Mouse (Mus musculus) neural tube, embryonic 15.5 days (tissue): ENCODE results near the gene Ppp1r1b. TPM values are rescaled to one million over a fixed set of nuclear protein-coding genes. Genes with fewer than 3 reads are reported as not detected.

Experiments
- ATAC-seq: fragments of 200-750 bp; cut with Nextera tagmentation; 2 replicates; pipeline ENCODE4 v1.8.0; 2017; ENCODE audit warnings: mild to moderate bottlenecking, moderate TSS enrichment, moderate library complexity; ENCODE audit not compliant: low FRiP score
- H3K27ac ChIP-seq: fragments of 300-500 bp; sonication (generic); replicated peaks from 2 replicates; pipeline ENCODE4 v1.5.1; 2015; ENCODE audit warnings: mild to moderate bottlenecking, inconsistent platforms
- H3K27me3 ChIP-seq: fragments of 300-500 bp; sonication (generic); replicated peaks from 2 replicates; pipeline ENCODE4 v1.6.1; 2015; ENCODE audit warnings: inconsistent platforms
- H3K36me3 ChIP-seq: fragments of 300-500 bp; sonication (generic); 2 replicates; pipeline ENCODE4 v1.6.1; 2015; ENCODE audit warnings: inconsistent platforms
- H3K4me1 ChIP-seq: fragments of 300-500 bp; sonication (generic); 2 replicates; pipeline ENCODE4 v1.6.1; 2015; ENCODE audit warnings: inconsistent platforms
- H3K4me2 ChIP-seq: fragments of 300-500 bp; sonication (generic); 2 replicates; pipeline ENCODE4 v1.6.1; 2015; ENCODE audit warnings: inconsistent platforms, mild to moderate bottlenecking, moderate library complexity
- H3K4me3 ChIP-seq: fragments of 300-500 bp; sonication (generic); replicated peaks from 2 replicates; pipeline ENCODE4 v1.5.1; 2015; ENCODE audit warnings: mild to moderate bottlenecking, inconsistent platforms
- H3K9ac ChIP-seq: fragments of 300-500 bp; sonication (generic); replicated peaks from 2 replicates; pipeline ENCODE4 v1.6.1; 2015; ENCODE audit warnings: mild to moderate bottlenecking, inconsistent platforms
- H3K9me3 ChIP-seq: fragments of 300-500 bp; sonication (generic); replicated peaks from 2 replicates; pipeline ENCODE4 v1.6.1; 2016; ENCODE audit warnings: inconsistent platforms
- WGBS: fragments of 180-500 bp; shearing (Covaris S2); methylation state at CpG from one replicate; pipeline ENCODE4 v1.1.7; 2015; ENCODE audit warnings: mixed read lengths; 5-methylcytosine and 5-hydroxymethylcytosine counted together
- polyA plus RNA-seq: library from polyadenylated mRNA; unstranded; fragments of >200 nt; fragmentation: Nextera tagmentation; extraction: Ambion mirVana; gene quantifications from 2 replicates; pipeline ENCODE4 v1.2.1, GENCODE M21; 2015

Gene Ppp1r1b
- polyA plus RNA-seq, 1 experiment from 2014 or later: 2.5 TPM

DNA sequence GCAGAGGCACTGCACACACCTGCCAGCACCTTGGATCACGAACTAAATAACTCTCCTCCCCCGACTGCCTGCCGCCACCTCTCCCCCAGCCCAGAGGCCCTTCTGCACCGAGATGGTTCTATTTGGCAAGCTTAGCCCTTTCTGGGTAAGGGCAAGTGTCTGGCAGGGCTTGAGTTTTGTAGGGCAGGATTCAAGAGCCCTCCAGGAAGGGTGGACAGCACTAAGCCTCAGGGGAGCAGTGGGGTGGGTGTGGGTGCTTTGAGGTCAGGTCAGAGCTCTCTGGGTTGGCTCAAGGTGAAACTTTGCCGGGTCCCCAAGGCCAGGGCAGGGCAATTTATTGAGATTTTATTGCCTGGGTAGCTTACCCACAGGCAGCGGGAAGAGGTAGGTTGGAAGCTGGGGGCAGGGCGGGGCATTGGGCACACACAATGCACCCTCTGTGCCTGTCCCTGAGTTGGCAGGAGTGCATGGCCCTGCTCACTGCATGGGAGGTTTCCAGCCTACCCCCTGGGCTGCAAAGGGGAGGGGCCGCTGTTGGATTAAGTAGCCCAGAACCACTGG, 5.5 kb downstream of the Ppp1r1b start:
- Histone ChIP-seq H3K27ac (no peak overlapping the region), H3K36me3 (no peaks in the 10 kb centered on the region), H3K4me1 (peaks cover 24% of the 10 kb centered on the region), H3K27me3 (peaks cover 59% of the 10 kb centered on the region), H3K9ac (no peak overlapping the region), H3K4me3 (no peak overlapping the region), H3K9me3 (no peaks in the 10 kb centered on the region), H3K4me2 (no peak overlapping the region)
- ATAC-seq: no peak
- WGBS: 24% methylated on average over 8 of the region's 8 CpGs

DNA sequence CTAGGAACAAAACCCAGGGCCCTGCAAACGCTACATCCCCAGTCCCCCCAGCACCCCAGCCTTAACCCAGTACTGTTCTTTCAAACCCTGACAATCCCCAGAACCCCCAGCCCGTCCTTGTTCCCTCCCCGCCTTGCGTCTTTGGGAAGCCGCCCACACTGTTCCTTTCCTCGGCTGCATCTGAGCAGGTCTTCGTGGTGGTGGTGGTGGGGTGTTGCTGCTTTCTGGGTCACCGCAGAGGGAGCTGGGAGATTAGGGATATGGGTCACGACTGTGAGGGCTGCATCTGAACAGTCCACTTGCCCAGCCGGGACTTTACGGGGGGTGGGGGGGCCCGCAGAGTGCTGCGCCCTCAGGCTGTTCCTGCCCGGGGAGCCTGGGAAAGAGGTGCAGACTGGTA, 6.2 kb downstream of the Ppp1r1b start:
- H3K9me3 ChIP-seq: no peaks in the 10 kb centered on the region
- H3K9ac ChIP-seq: no peak overlapping the region
- whole genome bisulfite sequencing: 71% methylated on average over 14 of the region's 14 CpGs
- no peak overlapping the region for H3K4me2 ChIP-seq
- ATAC-seq: no peak
- no peak overlapping the region for H3K27ac ChIP-seq
- no peak overlapping the region for H3K4me3 ChIP-seq
- peaks cover 52% of the 10 kb centered on the region for H3K27me3 ChIP-seq
- no peaks in the 10 kb centered on the region for H3K36me3 ChIP-seq
- peaks cover 27% of the 10 kb centered on the region for H3K4me1 ChIP-seq

DNA sequence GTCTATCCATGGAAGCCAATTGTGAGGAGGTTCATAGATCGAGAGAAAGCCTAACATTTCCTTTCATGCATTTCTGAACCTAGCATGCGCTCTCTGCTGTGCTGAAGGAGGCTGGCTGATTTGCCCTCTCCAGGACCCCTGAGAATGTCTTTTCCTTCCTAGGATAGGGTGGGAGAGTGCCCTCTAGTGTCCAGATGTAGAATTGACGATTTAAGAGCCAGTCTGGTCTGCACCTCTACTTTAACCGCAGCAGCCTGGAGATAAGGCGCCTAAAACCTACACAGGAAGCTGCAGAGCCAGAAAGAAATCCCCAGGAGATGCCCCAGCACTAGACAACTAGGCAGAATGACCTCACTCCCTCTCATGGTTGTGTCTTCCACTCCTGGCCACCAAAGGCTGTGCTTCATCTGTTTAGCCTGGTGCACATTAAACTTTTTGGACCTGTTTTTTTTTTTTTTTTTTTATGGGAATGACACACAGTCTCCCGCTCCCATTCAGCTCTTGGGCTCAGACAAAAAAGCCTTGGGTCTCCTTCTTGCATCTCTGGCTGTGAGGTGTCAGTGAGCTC, 7.6 kb downstream of the Ppp1r1b start:
- 13% methylated on average over 6 of the region's 6 CpGs for WGBS
- no peaks in the 10 kb centered on the region for H3K9me3 ChIP-seq
- no peak overlapping the region for H3K4me3 ChIP-seq
- peaks cover 39% of the 10 kb centered on the region for H3K27me3 ChIP-seq
- no peak overlapping the region for H3K27ac ChIP-seq
- no peak for ATAC-seq
- H3K9ac ChIP-seq: no peak overlapping the region
- H3K4me1 ChIP-seq: peaks cover 41% of the 10 kb centered on the region
- no peak overlapping the region for H3K4me2 ChIP-seq
- no peaks in the 10 kb centered on the region for H3K36me3 ChIP-seq

DNA sequence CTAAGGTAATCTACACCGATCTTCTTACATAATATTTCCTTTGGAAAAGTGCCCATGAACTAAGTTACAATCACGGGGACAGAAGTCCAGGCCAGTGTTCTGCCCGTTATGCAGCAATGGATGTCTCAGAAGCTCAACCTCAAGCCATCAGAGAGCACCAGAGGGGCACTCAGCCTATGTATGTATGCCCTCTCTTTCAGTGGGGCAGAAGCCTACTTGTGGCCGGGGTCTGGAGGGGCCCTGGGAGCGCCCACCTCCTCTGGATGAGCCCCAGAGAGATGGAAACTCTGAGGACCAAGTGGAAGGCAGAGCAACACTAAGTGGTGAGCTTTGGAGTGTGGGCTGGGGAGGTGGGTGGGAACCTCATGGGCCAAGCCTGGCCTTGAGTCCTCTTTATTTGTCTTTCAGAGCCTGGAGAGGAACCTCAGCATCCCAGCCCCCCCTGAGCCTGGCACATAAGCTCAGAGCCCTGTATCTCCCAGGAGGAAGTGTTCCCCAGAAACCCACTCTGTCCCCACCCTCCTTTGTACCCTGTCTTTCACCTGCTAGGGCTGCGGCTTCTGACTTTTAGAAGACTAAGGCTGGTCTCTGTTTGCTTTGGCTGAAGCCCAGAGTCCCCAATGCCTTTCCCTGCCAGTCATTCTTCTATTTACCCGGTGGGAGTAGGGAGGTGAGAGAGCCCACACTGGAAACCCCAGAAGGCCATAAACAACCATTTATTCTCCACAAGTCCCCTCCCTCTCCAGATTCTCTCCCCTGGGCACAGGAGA, 8.6 kb downstream of the Ppp1r1b start:
- H3K36me3 ChIP-seq: no peaks in the 10 kb centered on the region
- ATAC-seq: no peak
- no peak overlapping the region for H3K4me3 ChIP-seq
- peak overlapping the region; percentile 82; the same call in 1 of the 2 replicates for H3K4me2 ChIP-seq
- H3K27me3 ChIP-seq: peaks cover 29% of the 10 kb centered on the region
- H3K27ac ChIP-seq: no peak overlapping the region
- WGBS: 70% methylated on average over 7 of the region's 7 CpGs
- no peaks in the 10 kb centered on the region for H3K9me3 ChIP-seq
- H3K4me1 ChIP-seq: peaks cover 51% of the 10 kb centered on the region
- no peak overlapping the region for H3K9ac ChIP-seq

DNA sequence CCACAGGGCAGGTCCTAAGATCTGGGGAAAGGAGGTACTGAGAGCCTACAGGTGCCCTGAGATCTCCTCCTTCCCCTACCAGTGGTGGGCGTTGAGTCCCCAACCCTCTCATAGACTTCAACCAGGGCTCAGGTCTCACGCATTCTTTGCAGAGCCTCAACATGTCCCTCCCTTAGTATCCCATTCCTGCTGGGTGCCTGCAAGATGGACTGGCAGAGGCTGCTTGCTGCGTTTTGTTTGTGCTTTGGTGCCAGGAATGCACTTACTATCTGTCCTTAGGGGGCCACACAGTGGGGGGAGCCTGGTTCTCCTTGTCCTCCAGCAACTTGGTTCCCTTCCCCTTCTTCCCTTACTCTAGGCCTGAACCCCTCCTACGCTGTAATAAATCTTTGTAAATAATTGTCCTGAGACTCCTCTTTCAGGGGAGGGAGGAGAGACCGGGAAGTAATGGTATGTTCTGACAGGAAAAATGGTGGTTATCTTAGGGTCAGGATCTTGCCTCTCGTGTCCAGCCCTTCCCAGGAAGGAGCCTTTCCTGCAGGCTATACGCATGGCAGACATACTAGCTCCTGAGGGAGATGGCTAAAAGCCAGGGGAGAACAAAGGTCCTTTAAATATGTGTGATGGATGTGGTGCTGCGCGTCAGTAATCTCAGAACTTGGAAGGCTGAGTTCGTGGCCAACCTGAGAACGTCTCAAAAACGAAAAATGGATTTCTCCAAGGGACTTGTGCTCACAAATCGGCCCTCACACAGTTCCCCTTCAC, 9.4 kb downstream of the Ppp1r1b start:
- H3K4me3 ChIP-seq: peak overlapping the region; percentile 75
- 8% methylated on average over 13 of the region's 13 CpGs for whole genome bisulfite sequencing
- no peak for ATAC-seq
- peak overlapping the region; percentile 82 for H3K4me2 ChIP-seq
- H3K27me3 ChIP-seq: peaks cover 21% of the 10 kb centered on the region
- peaks cover 56% of the 10 kb centered on the region for H3K4me1 ChIP-seq
- peak overlapping the region; percentile 43 for H3K9ac ChIP-seq
- peak overlapping the region; percentile 95 for H3K27ac ChIP-seq
- H3K9me3 ChIP-seq: no peaks in the 10 kb centered on the region
- H3K36me3 ChIP-seq: no peaks in the 10 kb centered on the region

DNA sequence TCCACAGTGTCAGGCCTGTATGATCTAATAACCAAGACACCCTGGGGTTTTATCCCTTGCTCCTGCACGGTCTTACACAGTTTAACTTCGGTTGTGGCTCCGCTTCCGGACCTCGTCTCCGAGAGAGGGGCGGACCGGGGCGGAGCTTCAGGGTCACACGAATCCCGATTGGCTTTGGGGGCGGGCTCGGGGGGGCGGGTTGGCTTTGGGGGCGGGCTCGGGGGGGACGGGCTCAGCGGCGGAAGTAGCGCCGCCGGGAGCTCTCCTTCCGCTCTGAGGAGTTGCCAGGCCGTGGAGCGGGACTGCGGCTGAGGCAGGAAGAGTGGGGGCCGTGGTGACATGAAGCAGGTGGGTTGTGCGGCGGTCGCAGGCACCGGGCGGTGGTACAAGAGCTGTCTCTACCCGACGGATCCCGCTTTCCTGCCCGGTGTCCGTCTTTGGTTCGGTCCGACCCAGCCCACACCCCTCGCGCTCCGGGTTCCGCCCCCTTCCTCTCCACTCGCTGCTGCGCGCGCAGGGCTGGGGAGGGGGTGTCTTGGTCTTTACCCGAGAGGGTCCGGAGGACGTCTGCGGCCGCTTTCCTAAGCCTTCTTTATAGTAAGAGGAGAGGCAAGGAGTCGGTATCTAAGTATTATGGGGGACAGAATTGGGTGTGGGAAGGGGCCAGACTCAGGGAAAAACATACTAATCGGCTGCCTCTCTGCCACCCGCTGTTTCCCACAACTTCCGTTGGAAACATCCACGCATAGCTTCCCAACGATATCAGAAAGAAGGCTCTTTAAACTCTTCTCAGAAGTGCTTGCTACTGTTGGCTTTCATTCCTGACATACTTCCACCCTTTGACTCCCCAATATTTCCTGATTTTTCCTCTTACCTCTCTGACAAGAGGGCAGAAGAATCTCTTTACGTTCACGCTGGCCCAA, 10.2 kb downstream of the Ppp1r1b start, which contains the start of gene Stard3:
Gene Stard3, plus strand, starts transcription at position 208 of the 923 bp plus-strand sequence.
- peak; percentile 90 for ATAC-seq
- Histone ChIP-seq H3K27me3 (peaks cover 12% of the 10 kb centered on the region), H3K9me3 (no peaks in the 10 kb centered on the region), H3K36me3 (no peaks in the 10 kb centered on the region), H3K9ac (peak within 1 kb of the TSS; percentile 70), H3K4me2 (peak within 1 kb of the TSS; percentile 82), H3K4me3 (peak within 1 kb of the TSS; percentile 75), H3K27ac (peak within 1 kb of the TSS; percentile 95), H3K4me1 (peaks cover 56% of the 10 kb centered on the region)
- under 1% methylated on average over 60 of the region's 60 CpGs for WGBS

DNA sequence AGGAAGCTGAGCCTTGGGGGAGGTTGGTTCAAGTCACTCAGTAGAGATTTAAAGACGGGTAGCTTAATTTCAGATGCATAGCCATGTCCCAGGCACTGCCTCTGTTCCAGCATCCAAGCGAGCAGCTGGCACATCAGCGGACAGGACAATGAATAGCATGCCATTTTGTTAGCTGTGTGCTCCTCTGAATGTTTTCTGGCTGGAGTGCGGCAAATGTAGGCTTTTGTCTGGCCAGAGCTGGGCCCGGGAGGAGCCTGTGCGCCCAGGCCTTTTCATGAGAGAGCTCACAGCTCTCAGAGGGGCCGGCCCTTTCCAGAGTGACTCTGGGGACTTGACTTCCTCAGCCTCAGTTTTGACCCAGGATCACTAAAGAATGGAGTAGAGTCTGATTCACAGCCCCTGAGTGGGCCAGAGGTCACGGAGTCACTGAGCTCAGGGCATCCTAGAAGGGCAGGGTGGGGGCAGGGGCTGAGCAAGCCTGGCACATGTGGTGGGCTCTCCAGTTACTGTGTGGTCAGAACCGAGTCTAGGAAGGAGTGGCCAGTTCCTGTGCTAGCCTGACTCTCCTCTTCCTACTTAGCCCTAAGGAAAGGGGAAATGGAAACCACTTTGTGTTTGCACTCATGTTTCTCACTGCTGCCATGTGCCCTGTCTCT, 12.8 kb downstream of the Ppp1r1b start:
- 0 out of 2 replicates have a peak overlapping the region, but pooled peaks have one; percentile 0 for H3K9ac ChIP-seq
- H3K4me3 ChIP-seq: no peak overlapping the region
- no peaks in the 10 kb centered on the region for H3K9me3 ChIP-seq
- H3K27ac ChIP-seq: peak overlapping the region; percentile 68
- H3K4me1 ChIP-seq: peaks cover 49% of the 10 kb centered on the region
- no peak for ATAC-seq
- H3K4me2 ChIP-seq: 0 out of 2 replicates have a peak overlapping the region, but pooled peaks have one; percentile 2
- H3K36me3 ChIP-seq: no peaks in the 10 kb centered on the region
- 24% methylated on average over 9 of the region's 9 CpGs for WGBS
- no peaks in the 10 kb centered on the region for H3K27me3 ChIP-seq

DNA sequence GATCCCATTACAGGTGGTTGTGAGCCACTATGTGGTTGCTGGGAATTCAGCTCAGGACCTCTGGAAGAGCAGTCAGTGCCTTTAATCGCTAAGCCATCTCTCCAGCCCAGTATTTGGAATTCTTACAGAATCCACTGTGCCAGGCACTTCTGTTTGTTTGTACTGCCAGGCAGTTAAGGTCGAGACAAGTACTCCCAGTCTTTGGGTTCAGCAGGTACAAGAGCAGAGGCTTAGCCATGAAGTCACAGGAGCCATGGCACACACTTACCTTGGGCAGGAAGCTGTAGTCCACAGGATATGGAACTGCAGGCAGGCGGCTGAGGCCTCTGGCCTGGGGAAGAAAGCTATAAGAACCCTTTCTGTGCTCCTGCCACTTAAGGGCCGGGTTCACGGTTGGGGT, 15.6 kb downstream of the Ppp1r1b start:
- 83% methylated on average over 5 of the region's 5 CpGs for WGBS
- H3K27me3 ChIP-seq: no peaks in the 10 kb centered on the region
- no peaks in the 10 kb centered on the region for H3K36me3 ChIP-seq
- H3K27ac ChIP-seq: no peak overlapping the region
- H3K4me3 ChIP-seq: no peak overlapping the region
- no peaks in the 10 kb centered on the region for H3K9me3 ChIP-seq
- H3K9ac ChIP-seq: no peak overlapping the region
- no peak for ATAC-seq
- peaks cover 36% of the 10 kb centered on the region for H3K4me1 ChIP-seq
- no peak overlapping the region for H3K4me2 ChIP-seq

DNA sequence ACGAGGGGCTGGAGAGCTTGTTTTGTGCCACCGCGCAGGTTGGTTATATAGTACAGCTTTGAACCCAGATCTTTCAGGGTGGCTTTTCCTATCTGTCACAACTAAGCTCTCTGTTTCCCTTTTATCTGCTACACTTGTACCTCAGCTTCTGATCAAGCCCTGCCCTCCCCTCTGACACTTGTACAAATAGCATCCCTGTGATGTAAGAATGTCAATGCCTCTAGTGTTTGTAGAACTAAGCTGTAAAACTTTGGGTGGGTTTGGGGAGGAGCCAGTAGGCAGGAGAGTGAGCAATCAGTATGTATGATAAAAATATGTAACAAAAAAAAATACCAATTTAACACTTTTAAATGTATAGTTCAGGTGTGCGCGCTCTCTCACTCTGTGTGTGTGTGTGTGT, 16.2 kb downstream of the Ppp1r1b start:
- no peaks in the 10 kb centered on the region for H3K9me3 ChIP-seq
- peaks cover 30% of the 10 kb centered on the region for H3K4me1 ChIP-seq
- WGBS: 88% methylated on average over 5 of the region's 5 CpGs
- H3K4me2 ChIP-seq: no peak overlapping the region
- no peaks in the 10 kb centered on the region for H3K27me3 ChIP-seq
- no peak overlapping the region for H3K27ac ChIP-seq
- H3K36me3 ChIP-seq: no peaks in the 10 kb centered on the region
- H3K4me3 ChIP-seq: no peak overlapping the region
- ATAC-seq: no peak
- no peak overlapping the region for H3K9ac ChIP-seq

DNA sequence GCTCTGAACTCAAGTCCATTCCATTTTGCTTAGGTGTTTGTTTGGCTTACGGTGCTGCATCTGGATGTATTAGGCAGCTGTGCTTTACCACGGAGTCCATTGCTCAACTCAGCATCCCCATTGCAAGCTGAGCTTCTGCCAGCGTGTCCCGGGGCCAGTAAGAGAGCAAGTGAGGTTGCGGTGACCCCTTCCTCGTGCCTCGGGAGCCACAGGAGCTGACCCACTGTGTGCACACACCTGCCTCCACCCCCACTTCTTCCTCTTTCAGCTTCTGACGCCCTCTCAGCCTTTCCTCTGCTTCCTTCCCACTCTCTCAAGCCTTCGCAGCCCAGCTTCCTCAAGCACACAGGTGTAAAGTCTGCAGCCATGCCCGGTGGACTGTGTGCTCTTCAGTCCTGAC, 18.1 kb downstream of the Ppp1r1b start:
- no peak overlapping the region for H3K9ac ChIP-seq
- no peak overlapping the region for H3K4me2 ChIP-seq
- no peak overlapping the region for H3K4me3 ChIP-seq
- H3K9me3 ChIP-seq: no peaks in the 10 kb centered on the region
- peaks cover 17% of the 10 kb centered on the region for H3K4me1 ChIP-seq
- no peaks in the 10 kb centered on the region for H3K36me3 ChIP-seq
- WGBS: 85% methylated on average over 10 of the region's 10 CpGs
- H3K27ac ChIP-seq: no peak overlapping the region
- no peak for ATAC-seq
- no peaks in the 10 kb centered on the region for H3K27me3 ChIP-seq
